Mouse (Mus musculus): Measurements from ENCODE around the gene Rbbp7. TPM values are rescaled to one million over a fixed set of nuclear protein-coding genes. Genes with fewer than 3 reads are reported as not detected.

Rbbp7 gene
- 168 and 178 TPM in 2 replicates for total RNA-seq (2021)
- long read RNA-seq, experiment 1, transcript Rbbp7-201 (12 exons, 2,244 nt), result major isoform, 348 of 368 reads
- long read RNA-seq, experiment 1, partial matches to known transcripts, result 7 of 368 reads
- long read RNA-seq, experiment 1, other reads (novel, unspliced or antisense), result 10 of 368 reads
- long read RNA-seq, experiment 2, transcript Rbbp7-201 (12 exons, 2,244 nt), result major isoform, 241 of 262 reads
- long read RNA-seq, experiment 2, partial matches to known transcripts, result 7 of 262 reads
- long read RNA-seq, experiment 2, other reads (novel, unspliced or antisense), result 14 of 262 reads

DNA sequence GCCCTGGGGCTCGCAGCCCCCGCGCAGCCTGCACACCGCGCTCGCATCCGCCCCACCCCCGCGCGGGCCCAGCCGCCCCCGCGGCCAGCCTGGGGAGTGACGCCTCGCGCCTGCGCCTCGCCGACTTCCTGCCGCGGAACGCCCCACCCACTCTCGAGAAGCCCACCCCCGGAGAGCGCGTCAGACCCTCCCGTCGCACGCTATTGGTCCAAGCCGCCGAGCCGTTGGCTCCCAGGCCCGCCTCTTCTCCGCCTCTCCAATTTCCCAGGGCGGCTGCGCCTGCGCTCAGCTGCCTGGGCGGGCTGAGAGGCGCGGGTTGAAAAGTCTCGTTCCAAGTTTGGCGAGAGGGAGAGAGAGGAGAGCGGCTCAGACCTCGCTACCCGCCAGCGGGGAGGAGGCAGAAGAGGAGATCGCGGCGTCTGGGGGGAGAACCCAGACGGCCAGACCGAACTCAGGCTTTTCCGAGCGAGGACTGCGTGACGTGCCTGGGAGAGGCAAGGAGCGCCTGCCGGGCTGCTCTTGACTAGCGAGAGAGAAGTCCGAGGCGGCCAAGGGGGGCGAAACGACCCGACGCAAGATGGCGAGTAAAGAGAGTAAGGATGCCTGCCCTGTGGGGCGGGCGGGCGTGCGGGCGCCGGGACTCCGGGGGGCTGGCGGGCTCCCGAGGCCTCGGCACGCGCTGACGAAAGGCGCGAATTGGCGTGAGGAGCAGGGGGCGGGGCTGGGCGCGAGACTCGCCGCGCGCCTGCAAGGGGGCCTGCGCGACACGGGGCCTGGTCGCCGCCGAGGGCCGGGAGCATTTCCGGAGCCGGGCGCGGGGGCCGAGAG lies at the start of gene Rbbp7:
Rbbp7 (plus strand) TSS at position 288 of the 828 bp plus-strand sequence.
- peak; percentile 96 for DNase-seq

GRCm38 (mm10) chrX:162717837-162718236 lies 42.4 kb upstream of the Rbbp7 start:
- peak; percentile 70 for DNase-seq

- peak; percentile 55 for DNase-seq
Measured at GRCm38 (mm10) chrX:162719615-162720014, 40.6 kb upstream of the Rbbp7 start.

DNA sequence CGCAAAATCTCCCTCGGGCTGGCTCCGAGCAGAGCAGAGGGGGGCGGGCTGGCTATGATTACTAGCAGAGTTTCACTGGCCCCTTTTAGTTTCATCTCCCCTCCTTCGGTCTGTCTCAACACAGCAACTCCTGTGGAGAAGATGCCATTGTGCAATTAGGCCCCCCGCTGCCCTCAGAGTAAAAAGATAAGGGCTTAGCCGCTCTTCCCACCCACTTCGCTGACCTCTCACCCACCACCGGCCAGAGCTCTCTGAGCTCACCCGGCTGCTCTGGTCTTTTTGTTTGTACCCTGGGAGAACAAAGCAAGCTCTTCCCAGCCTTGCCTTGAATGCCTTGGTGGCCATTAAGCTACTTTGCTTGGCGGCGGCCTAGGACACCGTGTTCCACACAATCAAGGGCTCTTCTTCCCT lies 32.8 kb upstream of the Rbbp7 start:
- peak; percentile 41 for DNase-seq

GRCm38 (mm10) chrX:162727795-162728194 lies 32.4 kb upstream of the Rbbp7 start:
- no peak for DNase-seq

GRCm38 (mm10) chrX:162728228-162728627 lies 32.0 kb upstream of the Rbbp7 start:
- DNase-seq, result no peak

- no peak for DNase-seq
Measured at GRCm38 (mm10) chrX:162730031-162730430, 30.2 kb upstream of the Rbbp7 start.

- DNase-seq, result peak; percentile 74
Measured at GRCm38 (mm10) chrX:162734997-162735929, 24.9 kb upstream of the Rbbp7 start.

DNA sequence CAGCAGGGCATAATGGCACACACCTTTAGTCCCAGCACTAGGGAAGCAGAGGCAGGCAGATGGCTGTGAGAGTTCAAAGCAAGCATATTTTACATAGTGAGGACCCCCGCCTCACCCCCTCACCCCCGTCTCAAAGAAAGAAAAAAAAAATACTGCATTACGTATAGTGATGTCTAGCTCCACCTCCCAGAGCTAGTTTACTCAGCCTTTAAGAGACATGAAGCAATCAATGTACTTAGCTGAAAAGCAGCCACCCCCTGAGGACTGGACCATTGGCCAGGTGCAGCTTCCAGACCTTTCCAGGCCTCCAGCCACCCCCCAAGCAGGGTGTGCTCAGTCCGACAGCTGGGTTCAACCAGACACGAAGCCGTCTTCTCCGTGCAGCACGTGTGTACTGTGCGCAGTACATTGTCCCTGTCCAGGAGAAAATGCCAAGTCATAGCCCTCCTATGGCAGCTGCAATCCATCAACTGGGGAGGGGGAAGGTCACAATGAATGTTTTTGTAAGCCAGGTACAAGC lies 24.0 kb upstream of the Rbbp7 start:
- peak; percentile 50 for DNase-seq

DNA sequence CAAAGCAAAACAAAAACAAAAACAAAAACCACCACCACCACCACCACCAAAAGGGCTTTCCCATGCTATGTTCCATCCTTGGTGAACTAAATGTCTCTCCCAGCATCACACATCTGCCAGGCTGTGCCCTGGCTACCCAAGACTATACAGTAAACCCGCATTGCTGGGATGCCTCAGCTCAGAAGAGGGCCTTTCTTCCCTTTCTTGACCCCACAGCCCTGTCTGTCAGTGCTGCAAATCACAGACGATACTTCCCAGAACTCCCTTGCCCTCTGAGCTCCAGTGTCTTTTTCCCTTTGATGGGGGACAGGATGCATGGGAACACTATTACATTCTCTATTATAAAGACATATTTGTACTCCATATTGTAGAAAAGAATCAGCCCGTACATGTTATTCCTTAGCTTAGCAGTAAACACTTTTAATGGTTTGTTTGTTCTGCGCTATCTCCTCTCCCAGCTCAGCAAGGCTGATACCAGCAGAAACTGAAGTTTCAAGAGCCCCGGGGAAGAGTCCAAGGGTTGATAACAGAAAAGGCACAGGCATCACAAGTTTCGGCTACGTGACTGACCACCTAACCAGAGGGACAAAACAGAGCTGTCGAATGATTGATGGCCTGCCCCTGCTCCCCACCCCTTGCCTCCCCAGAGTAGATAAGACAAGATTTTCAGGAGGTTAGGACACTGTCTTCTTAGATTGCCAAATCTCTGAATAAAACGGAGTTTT lies 11.3 kb upstream of the Rbbp7 start:
- DNase-seq, result no peak

GRCm38 (mm10) chrX:162752418-162752817 lies 7.8 kb upstream of the Rbbp7 start:
- DNase-seq, result no peak

GRCm38 (mm10) chrX:162754314-162754713 lies 5.9 kb upstream of the Rbbp7 start:
- no peak for DNase-seq

- no peak for DNase-seq
Measured at GRCm38 (mm10) chrX:162756058-162756457, 4.1 kb upstream of the Rbbp7 start.

- DNase-seq, result peak; percentile 23
Measured at GRCm38 (mm10) chrX:162759251-162760114, 719 bp upstream of the Rbbp7 start.

DNA sequence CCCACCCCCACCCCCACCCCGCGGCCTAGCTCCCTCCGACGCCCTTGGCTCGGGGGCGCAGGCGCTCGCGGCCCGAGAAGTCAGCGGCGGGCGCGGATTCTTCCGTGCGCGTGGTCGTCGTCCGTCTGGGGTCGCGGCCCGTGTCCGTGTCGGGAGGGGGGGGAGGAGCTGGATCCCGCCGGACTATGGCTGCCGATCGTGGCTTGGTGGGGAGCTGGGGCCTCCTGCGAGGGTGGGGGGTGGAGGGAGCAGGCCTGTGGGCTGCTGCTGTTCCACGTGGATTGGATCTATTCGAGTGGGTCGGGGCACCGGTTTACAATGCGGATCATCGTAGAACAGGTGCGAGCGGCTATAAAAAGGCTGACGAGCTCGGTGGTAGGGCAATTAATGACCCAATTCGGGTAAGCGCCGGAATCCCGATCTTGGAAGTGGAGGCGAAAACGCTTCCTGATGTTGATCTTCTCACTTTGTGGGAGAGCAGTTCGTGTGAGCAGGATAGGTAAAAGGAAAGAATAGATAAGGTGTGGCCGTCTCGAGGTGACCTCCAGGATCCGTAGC lies 835 bp downstream of the Rbbp7 start:
- DNase-seq, result peak; percentile 66

DNA sequence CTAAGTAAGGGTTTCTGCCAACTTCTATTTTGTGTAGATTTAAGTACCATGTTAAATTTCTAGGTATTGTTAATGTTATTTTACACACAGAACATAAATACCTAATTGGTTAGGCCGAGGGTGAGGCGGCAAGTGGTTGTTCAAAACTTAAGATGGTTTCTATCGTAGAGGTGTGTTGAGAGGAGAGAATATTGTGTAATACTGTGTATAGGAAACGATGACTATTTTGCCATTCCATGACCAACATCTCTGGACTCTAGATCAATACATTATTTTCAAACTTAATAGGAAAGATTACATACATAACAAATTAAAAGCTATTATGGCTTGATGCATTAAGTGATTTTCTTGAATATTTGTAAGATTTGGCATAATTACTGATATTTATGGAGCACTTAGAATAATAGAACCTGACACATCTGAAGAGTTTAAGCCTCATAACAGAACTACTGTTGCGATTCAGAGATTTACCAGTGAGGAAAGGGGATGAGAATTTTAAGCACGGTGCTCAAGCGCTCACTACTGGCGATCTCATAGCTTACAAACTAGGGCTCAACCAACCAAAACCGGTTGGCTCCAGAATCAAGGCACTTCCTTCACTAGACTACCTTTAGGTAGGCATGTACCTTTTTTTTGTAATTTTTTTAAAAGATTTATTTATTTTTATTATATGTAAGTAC lies 1.7 kb downstream of the Rbbp7 start:
- DNase-seq, result no peak

DNA sequence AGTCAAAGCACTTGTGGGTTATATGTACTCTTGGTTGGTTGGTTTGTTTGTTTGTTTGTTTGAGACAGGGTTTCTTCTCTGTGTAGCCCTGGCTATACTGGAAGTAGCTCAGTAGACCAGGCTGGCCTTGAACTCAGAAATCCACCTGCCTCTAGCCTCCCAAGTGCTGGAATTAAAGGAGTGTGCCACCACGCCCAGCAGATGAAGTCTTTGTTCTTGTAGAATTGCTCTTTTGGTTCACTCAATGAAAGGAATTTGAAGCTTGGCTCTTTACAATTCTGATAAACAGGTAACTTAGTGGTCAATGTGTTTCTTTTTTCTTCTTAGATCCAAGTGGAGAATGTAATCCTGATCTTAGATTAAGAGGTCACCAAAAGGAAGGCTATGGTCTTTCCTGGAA lies 10.5 kb downstream of the Rbbp7 start:
- DNase-seq, result no peak

GRCm38 (mm10) chrX:162788372-162788771 lies 28.2 kb downstream of the Rbbp7 start:
- DNase-seq, result no peak

GRCm38 (mm10) chrX:162791392-162791791 lies 31.2 kb downstream of the Rbbp7 start:
- DNase-seq, result peak; percentile 19
